Comparison of ENCODE assay signal across 8 mouse cellular contexts in the genomic region with DNA sequence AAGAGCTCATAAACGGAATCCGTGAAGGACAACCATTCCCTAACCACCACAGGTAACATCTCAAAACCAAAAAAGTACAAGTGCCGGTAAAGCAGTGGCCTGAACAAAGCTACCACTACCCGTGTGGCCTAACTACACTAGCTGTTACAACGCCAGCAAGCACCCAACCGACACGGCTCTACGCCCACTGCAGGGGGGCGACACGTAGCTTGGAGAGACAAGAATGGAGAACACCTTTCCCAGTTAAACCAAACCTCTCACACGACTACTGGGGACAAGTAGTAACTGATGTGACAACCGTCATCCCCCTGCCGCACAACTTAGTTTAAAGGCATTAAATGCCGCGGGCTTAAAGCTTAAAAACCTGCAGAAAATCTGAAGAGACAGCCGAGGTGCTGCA. TPM values are rescaled to one million over a fixed set of nuclear protein-coding genes. Genes with fewer than 3 reads are reported as not detected.
DNase-seq lines count a peak whose midpoint lies in the region; ATAC-seq and TF ChIP-seq lines count a peak whose summit lies in the region.

No protein-coding gene starts in this region.

- CTCF ChIA-PET in Patski (lab: Charles Lee) = interaction anchor here (1.3 to 1.5 kb wide), 2 partner anchors 18 to 70 kb away, joined by 3 read pairs; no protein-coding TSS in a partner anchor

- in situ Hi-C loops in Patski (cut with MboI; ENCODE audit: low pct_unique_long_range_greater_than_20kb) = no loop called here

- peak overlapping the region; percentile 97 for H3K27ac ChIP-seq in forebrain, embryonic 16.5 days (ENCODE audit: low read length)

- no peak for TF ChIP-seq CTCF in Patski (IDR thresholded peaks at IDR 0.05)

- H3K9ac ChIP-seq in forebrain, embryonic 16.5 days (replicated peaks; ENCODE audit: low read depth, low read length) = peak overlapping the region; percentile 94

- no peaks in the 10 kb centered on the region for H3K27me3 ChIP-seq in Patski
- H3K27me3 ChIP-seq in forebrain, embryonic 16.5 days (replicated peaks; ENCODE audit: control insufficient read depth, insufficient read depth, low read length) = no peaks in the 10 kb centered on the region

- DNase-seq in Patski (ENCODE audit: low read depth, low spot score) = no peak
- DNase-seq in cerebellum, adult 11 months = peak; percentile 48
- DNase-seq in heart, postnatal 4 days = peak; percentile 45
- peak; percentile 26 to 31 for DNase-seq in layer of hippocampus, postnatal 14 days (ENCODE audit: low spot score in 2 of 2)
- DNase-seq in lung, postnatal 25 days (ENCODE audit: low spot score) = peak; percentile 34
- peak; percentile 42 for DNase-seq in right cerebral cortex, postnatal 25 days
- DNase-seq in T-cell, adult 2 months (ENCODE audit: low spot score) = no peak

- peaks cover 27% of the 10 kb centered on the region for H3K4me1 ChIP-seq in forebrain, embryonic 16.5 days (replicated peaks; ENCODE audit: control insufficient read depth, insufficient read depth, low read length)

- H3K4me3 ChIP-seq in forebrain, embryonic 16.5 days (replicated peaks; ENCODE audit: low read length) = peak overlapping the region; percentile 84

- POLR2A ChIA-PET in Patski (lab: Charles Lee) = interaction anchor here (0.6 to 1.4 kb wide), 5 partner anchors 35 to 184 kb away, joined by 3 to 5 read pairs (median 4); a partner anchor contains a TSS

- H3K36me3 ChIP-seq in forebrain, embryonic 16.5 days (ENCODE audit: control insufficient read depth, insufficient read depth) = 0 out of 2 replicates have a peak, but pooled peaks cover 4% of the 10 kb centered on the region

- ATAC-seq in Patski = peak; percentile 72
- ATAC-seq in forebrain, embryonic 16.5 days = peak; percentile 14

- peak overlapping the region; percentile 74 for H3K4me2 ChIP-seq in forebrain, embryonic 16.5 days (ENCODE audit: low read length)

- WGBS in forebrain, embryonic 16.5 days = 0% methylated on average over 16 of the region's 16 CpGs

- no peaks in the 10 kb centered on the region for H3K9me3 ChIP-seq in forebrain, embryonic 16.5 days (ENCODE audit: control insufficient read depth, low read length)

RNA-seq across cellular contexts. Expression of a gene that starts 0.5 kb away (rescaled TPM):
- polyA plus RNA-seq in Patski (2021) = 37.1 TPM
- 56.8 and 57.8 TPM in 2 replicates for polyA plus RNA-seq in forebrain, embryonic 16.5 days (2015; fragmentation: Nextera tagmentation; extraction: Ambion mirVana)
- total RNA-seq in heart, postnatal 4 days (2021) = 10 to 100 TPM; 20.8 to 23.5 TPM
- total RNA-seq in layer of hippocampus, postnatal 14 days (2021) = 10 to 100 TPM; 34.9 to 35.4 TPM

RNA-seq across cellular contexts. Expression of a gene that starts 36.7 kb away (rescaled TPM):
- polyA plus RNA-seq in Patski (2021) = 12.9 TPM
- polyA plus RNA-seq in forebrain, embryonic 16.5 days (2015; fragmentation: Nextera tagmentation; extraction: Ambion mirVana) = 1.9 and 2.0 TPM in 2 replicates
- 1 to 10 TPM; 7.0 to 8.8 TPM for total RNA-seq in heart, postnatal 4 days (2021)
- 1 to 10 TPM; 3.7 to 4.2 TPM for total RNA-seq in layer of hippocampus, postnatal 14 days (2021)

Comparison
In these comparisons a context has a peak if more than half of its experiments do, and no peak if none do; other contexts are left out.
1. DNase-seq: peak in cerebellum, adult 11 months (single experiment), heart, postnatal 4 days (single experiment), layer of hippocampus, postnatal 14 days (2 of 2), lung, postnatal 25 days (single experiment) and right cerebral cortex, postnatal 25 days (single experiment); none in Patski (single experiment) and T-cell, adult 2 months (single experiment).